Mouse (Mus musculus): Measurements from ENCODE around the gene Fyn.

GRCm38 (mm10) chr10:39400155-39400554, 31.5 kb downstream of the Fyn start:
- TF ChIP-seq CTCF (IDR thresholded peaks at IDR 0.05; ENCODE audit: low read depth) (no peak), EP300 (IDR thresholded peaks at IDR 0.05; ENCODE audit: low read depth) (no peak)

Data from liver, postnatal 0 days (tissue).